Mouse (Mus musculus): ENCODE measurements around the gene Lman2. TPM values are rescaled to one million over a fixed set of nuclear protein-coding genes. Genes with fewer than 3 reads are reported as not detected.

Gene Lman2
- total RNA-seq (2021) = 100 to 1,000 TPM; 105 to 114 TPM
- long read RNA-seq, experiment 1, full-length matches to known transcripts = 250 of 284 reads
- long read RNA-seq, experiment 1, partial matches to known transcripts = 23 of 284 reads
- long read RNA-seq, experiment 1, other reads (novel, unspliced or antisense) = 11 of 284 reads
- long read RNA-seq, experiment 2, full-length matches to known transcripts = 359 of 399 reads
- long read RNA-seq, experiment 2, partial matches to known transcripts = 30 of 399 reads
- long read RNA-seq, experiment 2, other reads (novel, unspliced or antisense) = 10 of 399 reads

DNA sequence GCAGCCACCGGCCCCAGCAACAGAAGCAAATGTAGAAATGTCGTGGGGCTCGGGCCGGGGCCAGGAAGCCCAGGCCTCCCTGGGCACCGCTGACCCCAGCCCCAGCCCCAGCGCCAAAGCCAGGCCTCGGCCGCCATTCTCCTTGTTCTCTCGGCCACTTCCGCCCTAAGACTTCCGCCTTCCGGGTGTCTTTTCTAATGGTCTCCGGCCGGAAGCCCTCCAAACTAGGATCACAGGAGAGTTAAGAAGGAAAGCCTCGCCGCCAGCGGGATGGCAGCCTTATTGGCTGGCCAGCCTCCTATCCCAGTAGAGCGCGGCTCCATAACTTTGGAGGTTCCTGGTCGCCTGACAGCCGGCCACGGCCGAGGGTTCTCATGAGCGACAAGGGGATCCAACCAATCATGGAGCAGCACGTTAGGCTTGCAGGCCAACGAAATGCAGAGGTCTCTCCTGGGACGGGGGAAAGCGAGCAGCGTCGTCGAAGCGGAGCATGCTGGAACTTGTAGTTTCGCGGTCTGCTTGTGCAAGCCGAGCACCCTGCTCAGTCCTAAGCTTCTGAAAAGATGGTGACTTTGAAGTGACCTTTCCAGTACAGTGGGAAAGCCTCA is at the start of gene Lman2:
TSS of gene Lman2 (minus strand) at position 331 of the 608 bp plus-strand sequence.
- peak; percentile 74 to 93 for DNase-seq (ENCODE audit: low spot score in 2 of 2)

DNA sequence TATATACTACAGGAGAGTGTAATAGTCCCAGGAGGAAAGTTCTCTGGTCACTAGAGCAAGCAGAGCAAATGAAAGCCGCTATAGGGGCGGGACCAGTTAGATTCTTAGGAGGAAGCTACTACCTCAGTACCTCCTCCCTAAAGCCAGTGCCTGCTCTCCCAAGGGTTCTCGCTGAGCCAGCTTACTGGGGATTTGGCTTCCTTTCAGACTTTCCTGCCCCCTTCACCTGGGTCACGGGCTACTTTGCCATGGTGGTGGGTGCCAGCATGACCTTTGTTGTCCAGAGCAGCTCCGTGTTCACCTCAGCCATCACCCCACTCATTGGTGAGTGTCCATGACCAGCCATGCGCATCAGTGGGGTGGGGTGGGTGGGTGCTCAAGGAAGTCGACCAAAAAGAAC is 49.2 kb upstream of the Lman2 start:
- no peak for DNase-seq (ENCODE audit: low spot score in 2 of 2)

DNA sequence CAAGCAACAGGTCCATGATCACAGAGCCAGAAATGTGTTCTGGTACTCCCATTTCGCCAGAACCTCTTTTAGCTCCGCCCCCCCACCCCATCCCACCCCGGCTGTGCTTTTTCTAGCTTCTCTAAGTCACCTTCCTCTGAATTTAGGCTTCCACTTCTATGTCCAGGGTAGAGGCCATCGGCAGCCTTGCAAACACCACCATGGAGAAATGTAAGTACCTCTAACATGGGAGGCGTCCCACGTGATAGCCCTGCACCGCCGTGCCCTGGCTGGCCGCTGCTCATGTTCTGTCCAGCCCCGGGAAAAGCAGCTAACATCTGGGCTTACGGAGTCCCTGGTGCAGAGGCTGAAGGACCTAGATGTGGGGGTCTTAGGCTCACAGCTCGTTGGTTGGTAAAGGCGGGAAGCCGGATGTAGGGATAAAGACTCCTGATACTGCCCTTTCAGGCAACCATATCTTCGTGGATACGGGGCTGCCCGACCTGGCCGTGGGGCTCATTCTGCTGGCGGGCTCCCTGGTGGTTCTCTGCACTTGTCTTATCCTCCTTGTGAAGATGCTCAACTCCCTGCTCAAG is 46.0 kb upstream of the Lman2 start:
- DNase-seq (ENCODE audit: low spot score in 2 of 2) = no peak

DNA sequence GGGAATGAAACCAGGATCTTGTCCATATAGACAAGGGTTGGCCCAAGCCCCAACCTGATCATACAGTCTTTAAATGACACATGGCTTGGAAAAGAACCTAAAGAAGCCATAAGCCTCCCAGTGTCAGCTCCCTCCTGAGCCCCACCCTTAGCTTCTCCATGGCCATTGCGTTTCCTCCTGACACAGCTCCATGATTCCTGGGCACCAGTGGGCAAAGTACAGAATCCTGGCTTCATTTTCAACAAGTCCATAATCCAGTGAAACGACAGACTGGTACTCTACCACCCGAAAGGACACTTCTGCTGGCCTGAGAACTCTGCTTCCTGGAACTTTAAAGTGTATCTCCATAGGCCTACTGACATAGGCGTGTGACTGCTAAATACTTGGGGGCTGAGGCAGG is 44.8 kb upstream of the Lman2 start:
- DNase-seq (ENCODE audit: low spot score in 2 of 2) = no peak

GRCm38 (mm10) chr13:55405783-55406390 is 43.3 kb upstream of the Lman2 start:
- no peak for DNase-seq (ENCODE audit: low spot score in 2 of 2)

DNA sequence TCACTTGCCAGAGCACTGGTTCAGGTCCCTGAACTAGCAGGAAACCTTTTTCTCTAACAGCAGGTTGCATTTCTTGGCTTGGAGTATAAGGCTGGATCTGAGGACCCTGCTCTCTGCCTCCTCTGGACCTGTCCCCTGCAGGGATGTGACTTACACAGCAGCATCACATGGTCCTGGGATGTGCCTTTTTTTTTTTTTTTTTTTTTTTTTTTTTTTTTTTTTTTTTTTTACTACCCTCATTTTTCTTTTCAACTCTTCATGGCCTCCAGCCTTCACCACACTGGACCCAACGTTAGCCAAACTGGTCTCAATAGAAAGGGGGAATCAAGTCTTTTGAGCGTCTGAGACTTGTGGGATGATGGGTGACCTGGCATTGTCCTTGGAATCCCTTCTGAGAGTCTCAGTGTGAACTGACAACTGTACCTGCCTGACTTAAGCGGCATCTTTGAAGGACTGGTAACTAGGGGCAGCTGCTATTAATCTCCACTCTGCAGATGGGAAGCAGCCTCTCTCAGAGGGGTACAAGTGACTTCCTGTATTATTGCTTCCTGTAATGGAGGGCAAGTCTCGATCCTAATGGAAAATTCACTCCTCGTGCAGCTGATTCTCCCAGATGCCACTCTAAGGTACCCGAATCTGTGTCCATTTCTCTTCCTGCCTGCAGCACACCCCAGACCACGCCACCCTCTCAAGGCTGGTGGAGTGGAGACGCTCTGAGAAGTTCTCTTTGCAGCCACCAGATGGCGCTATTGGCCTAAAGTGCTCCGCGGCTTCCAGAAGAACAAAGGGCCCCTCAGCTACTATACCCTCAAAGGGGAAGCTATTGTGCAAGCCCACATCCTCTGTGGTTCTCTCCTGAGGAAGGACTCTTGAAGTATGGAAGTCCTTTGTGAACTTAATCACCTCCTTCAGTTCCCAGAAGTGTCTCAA is 42.5 kb upstream of the Lman2 start:
- peak; percentile 31 to 43 for DNase-seq (ENCODE audit: low spot score in 2 of 2)

DNA sequence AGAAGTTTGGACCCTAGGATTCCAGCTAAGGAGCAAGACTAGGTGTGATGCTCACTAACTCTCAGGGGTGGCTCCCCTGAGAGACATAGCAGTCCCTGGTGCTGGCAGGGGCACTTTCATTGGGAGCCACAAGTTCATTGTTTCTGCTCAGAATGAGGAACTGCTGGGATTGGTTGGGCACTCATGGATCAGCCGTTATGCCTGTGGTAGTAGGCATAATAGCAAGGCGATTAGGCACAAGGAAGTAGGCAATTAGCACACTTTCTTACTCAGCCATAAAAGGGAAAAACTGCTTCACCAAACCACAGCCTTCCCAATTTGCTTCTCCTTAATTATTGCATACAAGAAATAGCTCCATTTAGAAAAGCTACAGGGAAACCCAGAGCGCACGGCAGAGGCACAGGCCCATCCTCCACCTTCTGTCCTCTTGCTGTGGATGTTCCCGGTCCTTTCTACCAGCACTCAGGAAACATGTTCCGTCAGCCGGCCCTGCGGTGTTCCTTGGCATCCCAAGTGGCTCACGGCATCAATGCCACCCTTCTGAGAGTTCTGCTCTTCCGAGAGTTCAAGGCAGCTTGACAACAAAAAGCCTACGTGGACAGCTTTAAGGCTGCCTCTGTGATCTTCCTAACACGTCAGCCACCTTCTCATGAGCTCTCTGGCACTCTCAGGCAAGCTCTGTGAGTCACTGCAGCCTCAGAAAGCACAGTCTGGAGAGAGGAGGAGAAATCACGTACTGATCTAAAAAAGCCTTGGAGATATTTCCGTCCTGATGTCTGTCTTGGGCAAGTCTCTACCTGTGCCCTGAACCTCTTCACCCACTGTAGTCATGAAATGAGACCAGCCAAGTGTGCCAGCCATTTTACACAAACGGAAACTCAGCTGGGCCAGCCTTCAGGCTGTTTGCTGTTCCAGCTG is 41.6 kb upstream of the Lman2 start:
- DNase-seq (ENCODE audit: low spot score in 2 of 2) = no peak

GRCm38 (mm10) chr13:55403266-55403665 is 40.7 kb upstream of the Lman2 start:
- no peak for DNase-seq (ENCODE audit: low spot score in 2 of 2)

- DNase-seq (ENCODE audit: low spot score in 2 of 2) = no peak
Measured at GRCm38 (mm10) chr13:55400039-55400346, 37.4 kb upstream of the Lman2 start.

DNA sequence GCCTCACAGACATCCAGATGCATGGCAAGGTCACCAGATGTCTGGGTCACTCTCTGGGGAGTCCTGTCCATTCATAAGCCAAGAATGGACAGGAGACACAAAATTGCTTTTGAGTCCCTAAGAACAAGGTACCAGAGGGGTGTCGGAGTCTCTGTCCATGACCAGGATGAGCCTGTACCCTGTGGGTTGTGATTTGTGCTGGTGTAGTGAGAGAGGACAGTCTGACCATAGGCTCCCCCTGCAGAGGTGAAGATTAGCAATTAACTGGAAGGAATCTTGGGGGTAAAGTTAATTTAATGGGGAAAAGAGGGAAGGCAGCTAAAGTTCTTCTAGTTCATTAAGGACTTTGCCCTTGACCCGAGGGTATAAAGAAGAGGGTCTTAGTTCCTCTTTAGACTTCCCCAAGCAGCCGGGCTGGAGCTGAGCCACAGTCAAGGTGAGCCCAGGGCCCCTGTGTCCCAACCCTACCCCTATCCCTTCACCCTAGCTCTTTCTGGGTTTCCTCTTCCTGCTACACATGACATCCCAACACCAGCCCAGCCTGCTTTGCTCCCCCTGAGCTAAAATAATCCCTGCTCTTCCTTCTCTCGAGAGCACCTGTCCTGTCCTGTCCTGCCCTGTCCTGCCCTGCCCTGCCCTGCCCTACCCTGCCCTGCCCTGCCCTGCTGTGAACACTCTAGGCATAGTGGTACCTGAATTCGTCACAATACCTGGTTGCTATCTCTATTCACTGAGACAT is 36.9 kb upstream of the Lman2 start:
- DNase-seq (ENCODE audit: low spot score in 2 of 2) = no peak

GRCm38 (mm10) chr13:55398088-55398487 is 35.5 kb upstream of the Lman2 start, which contains the start of gene Slc34a1:
Gene Slc34a1, plus strand, starts transcription at chr13:55398187.
- no peak for DNase-seq (ENCODE audit: low spot score in 2 of 2)

GRCm38 (mm10) chr13:55392933-55393332 is 30.4 kb upstream of the Lman2 start:
- no peak for DNase-seq (ENCODE audit: low spot score in 2 of 2)

GRCm38 (mm10) chr13:55391626-55392029 is 29.0 kb upstream of the Lman2 start:
- DNase-seq (ENCODE audit: low spot score in 2 of 2) = no peak

GRCm38 (mm10) chr13:55390644-55391043 is 28.1 kb upstream of the Lman2 start:
- no peak for DNase-seq (ENCODE audit: low spot score in 2 of 2)

GRCm38 (mm10) chr13:55381790-55382189 is 19.2 kb upstream of the Lman2 start:
- no peak for DNase-seq (ENCODE audit: low spot score in 2 of 2)

DNA sequence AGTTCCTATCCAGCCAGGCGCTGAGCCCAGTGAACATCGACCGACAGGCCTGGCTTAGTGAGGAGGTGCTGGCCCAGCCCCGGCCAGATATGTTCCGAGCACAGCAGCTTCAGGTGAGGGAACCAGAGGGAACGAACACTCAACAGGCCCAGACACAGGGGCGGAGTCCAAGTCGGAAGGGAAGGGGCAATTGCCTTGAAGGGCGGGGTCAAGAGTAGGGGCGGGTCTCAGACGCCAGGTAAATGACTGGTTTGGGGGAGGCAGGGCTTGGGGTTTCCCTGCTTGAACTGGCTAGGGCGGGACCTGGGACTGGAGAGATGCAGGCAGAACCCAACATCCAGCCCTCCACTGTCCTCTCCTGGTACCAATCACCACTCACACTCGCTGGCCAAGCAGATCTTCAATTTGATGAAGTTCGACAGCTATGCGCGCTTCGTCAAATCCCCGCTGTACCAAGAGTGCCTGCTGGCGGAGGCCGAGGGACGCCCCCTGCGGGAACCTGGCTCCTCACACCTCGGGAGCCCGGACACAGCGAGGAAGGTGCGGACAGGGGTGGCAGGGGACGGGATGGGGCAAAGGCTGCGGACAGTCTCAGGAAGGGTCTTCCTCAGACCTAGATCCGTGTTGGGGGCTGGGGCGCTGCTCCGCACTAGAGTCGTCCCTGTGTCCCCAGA is 16.5 kb upstream of the Lman2 start:
- no peak for DNase-seq (ENCODE audit: low spot score in 2 of 2)

DNA sequence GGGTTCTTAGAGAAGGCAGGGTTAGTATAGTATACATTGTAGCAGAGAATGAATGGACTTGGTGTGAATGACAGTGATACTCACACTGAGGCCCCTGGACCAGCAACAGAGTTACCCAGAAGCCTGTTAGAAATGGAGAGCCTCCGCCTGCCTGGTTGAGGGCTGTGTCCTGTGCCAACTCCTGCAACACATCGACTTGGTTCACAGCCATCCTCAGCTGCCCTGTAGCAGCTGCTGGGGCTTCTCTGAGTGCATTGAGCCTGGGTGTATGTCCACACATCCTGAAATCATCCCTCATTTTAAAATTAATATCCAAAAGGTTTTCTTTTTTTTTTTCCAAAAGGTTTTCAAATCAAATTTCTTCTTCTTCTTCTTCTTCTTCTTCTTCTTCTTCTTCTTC is 13.3 kb upstream of the Lman2 start:
- DNase-seq (ENCODE audit: low spot score in 2 of 2) = no peak

GRCm38 (mm10) chr13:55374206-55374924 is 11.8 kb upstream of the Lman2 start:
- DNase-seq (ENCODE audit: low spot score in 2 of 2) = no peak

Data from adrenal gland, postnatal 4 days (tissue).